In genomic region chr1:177307549-177307948, GRCm38 (mm10) we compare ENCODE assay signal across 13 mouse cellular contexts. TPM values are rescaled to one million over a fixed set of nuclear protein-coding genes. Genes with fewer than 3 reads are reported as not detected.
A peak's percentile ranks its signal among the peaks of the same experiment; 100 is the strongest.
DNase-seq lines count a peak whose midpoint lies in the region; ATAC-seq lines count a peak whose summit lies in the region.
"Had no signal": no experiment of that assay in that cellular context is flagged by ENCODE, and none has a peak within 500 bp of the region (broad histone marks: within the 10 kb centered on the region; RNA-seq: fewer than 3 reads in every experiment).

No protein-coding gene starts in this region.

- no peak overlapping the region for H3K4me3 ChIP-seq in midbrain, embryonic 13.5 days (replicated peaks)
- no peak overlapping the region for H3K4me3 ChIP-seq in midbrain, embryonic 10.5 days
- H3K4me3 ChIP-seq in hindbrain, embryonic 14.5 days (replicated peaks; ENCODE audit: low read length): no peak overlapping the region
- H3K4me3 ChIP-seq: embryonic facial prominence, embryonic 12.5 days; limb, embryonic 12.5 days; midbrain, embryonic 12.5 days had no signal

- peak overlapping the region; percentile 18 for H3K4me2 ChIP-seq in midbrain, embryonic 13.5 days (replicated peaks)
- peak overlapping the region; percentile 20; the same call in 1 of the 2 replicates for H3K4me2 ChIP-seq in hindbrain, embryonic 14.5 days (replicated peaks)
- H3K4me2 ChIP-seq: embryonic facial prominence, embryonic 12.5 days; limb, embryonic 12.5 days; midbrain, embryonic 12.5 days had no signal

- H3K36me3 ChIP-seq in midbrain, embryonic 13.5 days: no peaks in the 10 kb centered on the region
- H3K36me3 ChIP-seq in midbrain, embryonic 10.5 days: no peaks in the 10 kb centered on the region
- no peaks in the 10 kb centered on the region for H3K36me3 ChIP-seq in hindbrain, embryonic 14.5 days (replicated peaks; ENCODE audit: control insufficient read depth, insufficient read depth)
- H3K36me3 ChIP-seq: embryonic facial prominence, embryonic 12.5 days; limb, embryonic 12.5 days; midbrain, embryonic 12.5 days had no signal

- H3K9ac ChIP-seq in midbrain, embryonic 13.5 days (replicated peaks): no peak overlapping the region
- H3K9ac ChIP-seq in hindbrain, embryonic 14.5 days: no peak overlapping the region
- H3K9ac ChIP-seq: embryonic facial prominence, embryonic 12.5 days; limb, embryonic 12.5 days; midbrain, embryonic 12.5 days had no signal

- H3K27me3 ChIP-seq in midbrain, embryonic 13.5 days: no peaks in the 10 kb centered on the region
- no peaks in the 10 kb centered on the region for H3K27me3 ChIP-seq in midbrain, embryonic 10.5 days (ENCODE audit: low read depth, poor library complexity, severe bottlenecking)
- no peaks in the 10 kb centered on the region for H3K27me3 ChIP-seq in hindbrain, embryonic 14.5 days (ENCODE audit: control insufficient read depth, insufficient read depth, low read length)
- H3K27me3 ChIP-seq: embryonic facial prominence, embryonic 12.5 days; limb, embryonic 12.5 days; midbrain, embryonic 12.5 days had no signal

- peaks cover 13% of the 10 kb centered on the region for H3K4me1 ChIP-seq in midbrain, embryonic 13.5 days (replicated peaks)
- H3K4me1 ChIP-seq in midbrain, embryonic 10.5 days: peaks cover 20% of the 10 kb centered on the region
- 0 out of 2 replicates have a peak, but pooled peaks cover 7% of the 10 kb centered on the region for H3K4me1 ChIP-seq in hindbrain, embryonic 14.5 days (replicated peaks; ENCODE audit: control insufficient read depth, insufficient read depth, low read length)
- H3K4me1 ChIP-seq: embryonic facial prominence, embryonic 12.5 days; limb, embryonic 12.5 days had no signal

- no peaks in the 10 kb centered on the region for H3K9me3 ChIP-seq in midbrain, embryonic 13.5 days
- H3K9me3 ChIP-seq in midbrain, embryonic 10.5 days (replicated peaks): no peaks in the 10 kb centered on the region
- no peaks in the 10 kb centered on the region for H3K9me3 ChIP-seq in hindbrain, embryonic 14.5 days (ENCODE audit: control insufficient read depth, low read length)
- H3K9me3 ChIP-seq: embryonic facial prominence, embryonic 12.5 days; limb, embryonic 12.5 days; midbrain, embryonic 12.5 days had no signal

- ATAC-seq in midbrain, embryonic 13.5 days: no peak
- ATAC-seq in hindbrain, embryonic 14.5 days (ENCODE audit: low FRiP score): no peak

- H3K27ac ChIP-seq in midbrain, embryonic 13.5 days: 0 out of 2 replicates have a peak overlapping the region, but pooled peaks have one; percentile 9
- H3K27ac ChIP-seq in midbrain, embryonic 10.5 days (replicated peaks): no peak overlapping the region; the same call in 1 of the 2 replicates
- no peak overlapping the region for H3K27ac ChIP-seq in hindbrain, embryonic 14.5 days
- H3K27ac ChIP-seq: embryonic facial prominence, embryonic 12.5 days; limb, embryonic 12.5 days; midbrain, embryonic 12.5 days had no signal

- peak; percentile 15 for DNase-seq in cerebellum, adult 11-12 months
- DNase-seq in cerebellum, postnatal 4 days (ENCODE audit: low spot score in 2 of 2): no peak
- DNase-seq in midbrain, embryonic 10.5 days (ENCODE audit: low spot score): no peak
- DNase-seq in hindbrain, embryonic 14.5 days (ENCODE audit: low spot score): no peak
- DNase-seq in retina, postnatal 7 days (ENCODE audit: low read depth, low spot score): peak; percentile 8
- DNase-seq in layer of hippocampus, adult 8-10 months (ENCODE audit: low spot score in 2 of 2): no peak
- no peak for DNase-seq in lung, postnatal 25 days (ENCODE audit: low spot score)
- DNase-seq: kidney, postnatal 14 days; lung, adult 2 months had no signal

- whole genome bisulfite sequencing in midbrain, embryonic 13.5 days: 46% methylated on average over 11 of the region's 11 CpGs
- 75% methylated on average over 11 of the region's 11 CpGs for WGBS in midbrain, embryonic 10.5 days
- WGBS in hindbrain, embryonic 14.5 days: 43% methylated on average over 11 of the region's 11 CpGs

RNA-seq across cellular contexts. Expression of gene Akt3, which starts 49.5 kb away (rescaled TPM):
- 25.7 and 26.3 TPM in 2 replicates for polyA plus RNA-seq in midbrain, embryonic 13.5 days (2015; fragmentation: Nextera tagmentation; extraction: Ambion mirVana)
- 14.4 and 19.7 TPM in 2 replicates for polyA plus RNA-seq in midbrain, embryonic 10.5 days (2016; fragmentation: Nextera tagmentation; extraction: Ambion mirVana)
- polyA plus RNA-seq in hindbrain, embryonic 14.5 days (2014; fragmentation: Nextera tagmentation; extraction: Ambion mirVana): 26.2 and 28.6 TPM in 2 replicates
- 100 to 1,000 TPM; 208 to 256 (median 240) TPM for total RNA-seq in layer of hippocampus, adult 8-10 months (2022)

Comparison
In these comparisons a context has a peak if more than half of its experiments do, and no peak if none do; other contexts are left out.
1. DNase-seq: peak in cerebellum, adult 11-12 months (single experiment) and retina, postnatal 7 days (single experiment); none in cerebellum, postnatal 4 days (0 of 2), midbrain, embryonic 10.5 days (single experiment), hindbrain, embryonic 14.5 days (single experiment), layer of hippocampus, adult 8-10 months (0 of 2) and lung, postnatal 25 days (single experiment).